Mouse (Mus musculus) thymus, adult 2 months (tissue): ENCODE data around the gene Auts2.

Source experiments
- CTCF ChIP-seq: fragments of 200-500 bp; IDR thresholded peaks from 2 replicates; pipeline ENCODE4 v1.5.1; 2012; ENCODE audit warnings: mild to moderate bottlenecking, control low read depth, low read length, moderate library complexity, borderline replicate concordance; ENCODE audit not compliant: control insufficient read depth, poor library complexity, insufficient read depth; ENCODE audit errors: extremely low read depth
- POLR2A ChIP-seq: fragments of 200-500 bp; IDR thresholded peaks from 2 replicates; pipeline ENCODE4 v1.6.1; 2012; ENCODE audit warnings: mild to moderate bottlenecking, low read length, control low read depth, moderate library complexity; ENCODE audit not compliant: control insufficient read depth, poor library complexity, insufficient read depth; ENCODE audit errors: extremely low read depth

- no peak for TF ChIP-seq CTCF
- no peak for TF ChIP-seq POLR2A
Measured at GRCm38 (mm10) chr5:131805277-131805676, 737.9 kb downstream of the Auts2 start.
